Mouse (Mus musculus) forebrain, postnatal 0 days (tissue): ENCODE data around the gene Zc3h18. TPM values are rescaled to one million over a fixed set of nuclear protein-coding genes. Genes with fewer than 3 reads are reported as not detected.

Experiments used
- ATAC-seq: fragments of 200-750 bp; cut with Nextera tagmentation; 2 replicates; pipeline ENCODE4 v1.8.0; 2017; ENCODE audit warnings: mild to moderate bottlenecking, moderate library complexity
- DNase-seq: peaks from one replicate; pipeline ENCODE4 v3.0.0-alpha.2; 2015
- H3K27ac ChIP-seq: fragments of 300-500 bp; sonication (generic); 2 replicates; pipeline ENCODE4 v1.5.1; 2014; ENCODE audit warnings: low read depth, mild to moderate bottlenecking, antibody characterized with exemption, low read length, moderate library complexity, mixed read lengths
- H3K27me3 ChIP-seq: fragments of 300-500 bp; sonication (generic); 2 replicates; pipeline ENCODE4 v1.6.1; 2014; ENCODE audit warnings: mild to moderate bottlenecking, low read length, mixed read lengths; ENCODE audit not compliant: insufficient read depth
- H3K36me3 ChIP-seq: fragments of 300-500 bp; sonication (generic); 2 replicates; pipeline ENCODE4 v1.6.1; 2014; ENCODE audit warnings: mild to moderate bottlenecking, moderate library complexity; ENCODE audit not compliant: insufficient read depth
- H3K4me1 ChIP-seq: fragments of 300-500 bp; sonication (generic); 2 replicates; pipeline ENCODE4 v1.6.1; 2014; ENCODE audit warnings: antibody characterized with exemption; ENCODE audit not compliant: insufficient read depth
- H3K4me2 ChIP-seq: fragments of 300-500 bp; sonication (generic); 2 replicates; pipeline ENCODE4 v1.6.1; 2014; ENCODE audit warnings: low read depth, mild to moderate bottlenecking, moderate library complexity
- H3K4me3 ChIP-seq: fragments of 300-500 bp; sonication (generic); 2 replicates; pipeline ENCODE4 v1.5.1; 2014; ENCODE audit warnings: low read depth, low read length, mixed read lengths
- H3K9ac ChIP-seq: fragments of 300-500 bp; sonication (generic); 2 replicates; pipeline ENCODE4 v1.6.1; 2014; ENCODE audit warnings: mild to moderate bottlenecking
- H3K9me3 ChIP-seq: fragments of 300-500 bp; sonication (generic); 2 replicates; pipeline ENCODE4 v1.6.1; 2016; ENCODE audit warnings: low read length
- CTCF ChIP-seq: sonication (generic); IDR thresholded peaks from 2 replicates; pipeline ENCODE4 v1.5.1; 2016; ENCODE audit warnings: antibody characterized with exemption, control low read depth, low read depth
- WGBS: fragments of 180-500 bp; shearing (Covaris S2); extraction: QIAGEN DNeasy Blood & Tissue Kit; methylation state at CpG from one replicate; pipeline ENCODE4 v1.1.7; 2014; 5-methylcytosine and 5-hydroxymethylcytosine counted together
- polyA plus RNA-seq: library from polyadenylated mRNA; unstranded; fragments of >200 nt; fragmentation: Nextera tagmentation; extraction: Ambion mirVana; gene quantifications from 2 replicates; pipeline ENCODE4 v1.2.1, GENCODE M21; 2015
- total RNA-seq: library from RNA; depleted of rRNA; stranded (reverse); fragments of >200 nt; gene quantifications from 2 replicates; pipeline ENCODE4 v1.2.3, GENCODE M21; 2014; rRNA removed

Zc3h18 gene
- total and polyA plus RNA-seq, 2 experiments from 2014 or later: 27.3 to 40.9 TPM

- Histone ChIP-seq H3K4me2 (no peak overlapping the region), H3K9ac (no peak overlapping the region), H3K36me3 (peaks cover 15% of the 10 kb centered on the region), H3K4me3 (no peak overlapping the region), H3K27ac (no peak overlapping the region), H3K4me1 (no peaks in the 10 kb centered on the region), H3K9me3 (no peaks in the 10 kb centered on the region), H3K27me3 (peaks cover 28% of the 10 kb centered on the region)
- WGBS: 69% methylated on average over 8 of the region's 8 CpGs
- DNase-seq (no peak), ATAC-seq (no peak)
- no peak for TF ChIP-seq CTCF
Measured at GRCm38 (mm10) chr8:122462510-122462909, 86.1 kb downstream of the Zc3h18 start.

GRCm38 (mm10) chr8:122463651-122464640, 87.5 kb downstream of the Zc3h18 start:
- DNase-seq (no peak), ATAC-seq (no peak)
- 70% methylated on average over 12 of the region's 12 CpGs for WGBS
- no peak overlapping the region for H3K27ac ChIP-seq
- H3K4me3 ChIP-seq: no peak overlapping the region
- no peaks in the 10 kb centered on the region for H3K4me1 ChIP-seq
- no peak overlapping the region for H3K9ac ChIP-seq
- TF ChIP-seq CTCF: no peak
- peaks cover 23% of the 10 kb centered on the region for H3K36me3 ChIP-seq
- H3K27me3 ChIP-seq: peaks cover 28% of the 10 kb centered on the region
- no peak overlapping the region for H3K4me2 ChIP-seq
- no peaks in the 10 kb centered on the region for H3K9me3 ChIP-seq

DNA sequence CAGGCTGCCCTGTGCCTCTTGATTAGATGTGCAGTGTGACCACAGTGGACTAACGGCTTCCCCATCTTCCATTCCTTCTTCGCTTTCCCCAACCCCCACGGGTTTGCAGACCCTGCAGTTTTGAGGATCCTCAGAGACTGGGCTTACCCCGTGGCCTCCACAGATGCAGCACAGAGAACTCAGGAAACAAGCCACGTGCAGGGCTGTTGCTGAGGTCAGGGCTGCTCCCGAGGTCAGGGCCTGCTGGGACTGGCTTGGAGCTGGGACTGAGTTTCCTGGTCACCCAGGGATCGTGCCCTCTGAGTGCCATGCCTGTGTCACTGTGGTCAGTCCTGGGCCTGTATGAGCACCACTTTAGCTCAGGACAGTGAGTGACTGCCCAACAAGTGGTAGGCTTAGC, 88.6 kb downstream of the Zc3h18 start:
- H3K4me3 ChIP-seq: no peak overlapping the region
- H3K9me3 ChIP-seq: no peaks in the 10 kb centered on the region
- H3K4me2 ChIP-seq: no peak overlapping the region
- H3K27ac ChIP-seq: no peak overlapping the region
- no peak for TF ChIP-seq CTCF
- no peaks in the 10 kb centered on the region for H3K4me1 ChIP-seq
- ATAC-seq (no peak), DNase-seq (no peak)
- WGBS: 73% methylated on average over 7 of the region's 7 CpGs
- peaks cover 22% of the 10 kb centered on the region for H3K27me3 ChIP-seq
- H3K9ac ChIP-seq: no peak overlapping the region
- H3K36me3 ChIP-seq: peaks cover 23% of the 10 kb centered on the region

Other genes starting within 250 kb of the Zc3h18 start
- gene Zfpm1, start 94.5 kb upstream of the Zc3h18 start, total RNA-seq: 9.5 and 10.1 TPM in 2 replicates
- 0.87 and 1.1 TPM in 2 replicates for gene Zfpm1, start 94.5 kb upstream of the Zc3h18 start, polyA plus RNA-seq
- gene Trhr2, start 15.9 kb upstream of the Zc3h18 start, total RNA-seq: 0.77 TPM in 1 of 2 replicates, not detected in the other
- gene Trhr2, start 15.9 kb upstream of the Zc3h18 start, polyA plus RNA-seq: 0.27 TPM in 1 of 2 replicates, not detected in the other
- gene Il17c, start 45.4 kb downstream of the Zc3h18 start, total RNA-seq: 0.67 TPM in 1 of 2 replicates, not detected in the other
- not detected in 2 replicates for gene Il17c, start 45.4 kb downstream of the Zc3h18 start, polyA plus RNA-seq
- 14.2 and 17.9 TPM in 2 replicates for gene Cyba, start 56.3 kb downstream of the Zc3h18 start, total RNA-seq
- gene Cyba, start 56.3 kb downstream of the Zc3h18 start, polyA plus RNA-seq: 37.9 and 40.6 TPM in 2 replicates
- gene Mvd, start 66.8 kb downstream of the Zc3h18 start, total RNA-seq: 53.4 and 84.0 TPM in 2 replicates
- 66.7 and 73.9 TPM in 2 replicates for gene Mvd, start 66.8 kb downstream of the Zc3h18 start, polyA plus RNA-seq
- 0.23 TPM in 1 of 2 replicates, not detected in the other for gene Snai3, start 84.1 kb downstream of the Zc3h18 start, total RNA-seq
- not detected in 2 replicates for gene Snai3, start 84.1 kb downstream of the Zc3h18 start, polyA plus RNA-seq
- 32.1 TPM in 2 replicates for gene Rnf166, start 99.5 kb downstream of the Zc3h18 start, total RNA-seq
- gene Rnf166, start 99.5 kb downstream of the Zc3h18 start, polyA plus RNA-seq: 26.2 and 26.5 TPM in 2 replicates
- gene Ctu2, start 99.5 kb downstream of the Zc3h18 start, total RNA-seq: 58.0 and 69.7 TPM in 2 replicates
- 89.7 and 99.5 TPM in 2 replicates for gene Ctu2, start 99.5 kb downstream of the Zc3h18 start, polyA plus RNA-seq
- gene Piezo1, start 174.7 kb downstream of the Zc3h18 start, total RNA-seq: 11.6 and 15.1 TPM in 2 replicates
- 1.2 and 1.4 TPM in 2 replicates for gene Piezo1, start 174.7 kb downstream of the Zc3h18 start, polyA plus RNA-seq
- 11.5 and 14.9 TPM in 2 replicates for gene Cdt1, start 191.4 kb downstream of the Zc3h18 start, total RNA-seq
- 6.1 and 6.5 TPM in 2 replicates for gene Cdt1, start 191.4 kb downstream of the Zc3h18 start, polyA plus RNA-seq
- gene Aprt, start 200.3 kb downstream of the Zc3h18 start, total RNA-seq: 132 and 163 TPM in 2 replicates
- 226 and 260 TPM in 2 replicates for gene Aprt, start 200.3 kb downstream of the Zc3h18 start, polyA plus RNA-seq
- 8.8 and 12.8 TPM in 2 replicates for gene Galns, start 234.9 kb downstream of the Zc3h18 start, total RNA-seq
- gene Galns, start 234.9 kb downstream of the Zc3h18 start, polyA plus RNA-seq: 6.0 and 8.4 TPM in 2 replicates
- 15.3 and 31.8 TPM in 2 replicates for gene Trappc2l, start 235.0 kb downstream of the Zc3h18 start, total RNA-seq
- gene Trappc2l, start 235.0 kb downstream of the Zc3h18 start, polyA plus RNA-seq: 137 and 157 TPM in 2 replicates
- not detected in 2 replicates for gene Pabpn1l, start 246.1 kb downstream of the Zc3h18 start, total RNA-seq
- not detected in 2 replicates for gene Pabpn1l, start 246.1 kb downstream of the Zc3h18 start, polyA plus RNA-seq